Mouse (Mus musculus) megakaryocyte, embryonic 14.5 days (primary cell): ENCODE measurements around the gene Ttll11.

Source experiments
- FLI1 ChIP-seq: IDR thresholded peaks from 2 replicates; pipeline ENCODE4 v1.6.1; 2012; ENCODE audit warnings: low read length, inconsistent platforms, mixed read lengths
- GATA1 ChIP-seq: IDR thresholded peaks from 3 replicates; pipeline ENCODE4 v1.6.1; 2012; ENCODE audit warnings: mixed read lengths, low read length, inconsistent platforms, borderline replicate concordance

DNA sequence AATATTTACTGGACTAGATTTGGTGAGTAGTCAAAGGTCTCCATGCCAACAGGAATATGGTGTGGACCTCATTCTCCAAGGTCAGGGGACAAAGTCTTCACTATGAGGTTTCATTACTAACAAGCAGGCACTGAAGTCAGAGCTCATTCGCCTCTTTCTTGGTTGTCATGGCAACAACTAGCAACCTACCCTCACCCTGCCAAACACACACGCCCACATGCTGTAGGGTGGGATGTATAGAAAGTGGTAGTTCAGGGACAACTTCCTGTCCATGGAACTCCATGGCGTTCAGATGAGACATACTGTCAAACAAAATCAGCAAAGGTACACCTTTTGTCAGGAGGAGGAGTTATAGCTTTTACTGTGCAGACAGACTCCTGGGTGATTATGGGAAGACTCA, 170.6 kb downstream of the Ttll11 start:
- TF ChIP-seq FLI1 (no peak), GATA1 (no peak)
